Mouse (Mus musculus) embryonic facial prominence, embryonic 11.5 days (tissue): Measurements from ENCODE around the gene Banp. TPM values are rescaled to one million over a fixed set of nuclear protein-coding genes. Genes with fewer than 3 reads are reported as not detected.

ENCODE experiments used
- microRNA-seq: library from miRNA; unstranded; fragments of <30 nt; microRNA quantifications from one replicate; pipeline ENCODE4, GENCODE M21; 2016; ENCODE audit warnings: borderline number of aligned reads
- polyA plus RNA-seq: library from polyadenylated mRNA; unstranded; fragments of >200 nt; fragmentation: Nextera tagmentation; extraction: Ambion mirVana; gene quantifications from 2 replicates; pipeline ENCODE4 v1.2.1, GENCODE M21; 2014

Gene Banp
- polyA plus RNA-seq, 1 experiment from 2014 or later, result 56.2 TPM

Small RNA genes lying within 50 kb of the gene (microRNA-seq; reads per million reads assigned to microRNA genes)
- not detected for gene Mir7237

Other genes with a start within 250 kb of the Banp start
- 4.1 and 4.3 TPM in 2 replicates for gene Jph3, start 220.1 kb upstream of the Banp start, polyA plus RNA-seq
- gene Klhdc4, start 120.2 kb upstream of the Banp start, polyA plus RNA-seq, result 43.1 and 45.3 TPM in 2 replicates
- gene Slc7a5, start 42.1 kb upstream of the Banp start, polyA plus RNA-seq, result 17.7 and 19.7 TPM in 2 replicates
- not detected in 2 replicates for gene Car5a, start 4.8 kb upstream of the Banp start, polyA plus RNA-seq